Mouse (Mus musculus): Measurements from ENCODE around the gene Gadd45g. TPM values are rescaled to one million over a fixed set of nuclear protein-coding genes. Genes with fewer than 3 reads are reported as not detected.

Gadd45g gene
- polyA plus RNA-seq, 1 experiment from 2014 or later: 41.4 TPM

DNA sequence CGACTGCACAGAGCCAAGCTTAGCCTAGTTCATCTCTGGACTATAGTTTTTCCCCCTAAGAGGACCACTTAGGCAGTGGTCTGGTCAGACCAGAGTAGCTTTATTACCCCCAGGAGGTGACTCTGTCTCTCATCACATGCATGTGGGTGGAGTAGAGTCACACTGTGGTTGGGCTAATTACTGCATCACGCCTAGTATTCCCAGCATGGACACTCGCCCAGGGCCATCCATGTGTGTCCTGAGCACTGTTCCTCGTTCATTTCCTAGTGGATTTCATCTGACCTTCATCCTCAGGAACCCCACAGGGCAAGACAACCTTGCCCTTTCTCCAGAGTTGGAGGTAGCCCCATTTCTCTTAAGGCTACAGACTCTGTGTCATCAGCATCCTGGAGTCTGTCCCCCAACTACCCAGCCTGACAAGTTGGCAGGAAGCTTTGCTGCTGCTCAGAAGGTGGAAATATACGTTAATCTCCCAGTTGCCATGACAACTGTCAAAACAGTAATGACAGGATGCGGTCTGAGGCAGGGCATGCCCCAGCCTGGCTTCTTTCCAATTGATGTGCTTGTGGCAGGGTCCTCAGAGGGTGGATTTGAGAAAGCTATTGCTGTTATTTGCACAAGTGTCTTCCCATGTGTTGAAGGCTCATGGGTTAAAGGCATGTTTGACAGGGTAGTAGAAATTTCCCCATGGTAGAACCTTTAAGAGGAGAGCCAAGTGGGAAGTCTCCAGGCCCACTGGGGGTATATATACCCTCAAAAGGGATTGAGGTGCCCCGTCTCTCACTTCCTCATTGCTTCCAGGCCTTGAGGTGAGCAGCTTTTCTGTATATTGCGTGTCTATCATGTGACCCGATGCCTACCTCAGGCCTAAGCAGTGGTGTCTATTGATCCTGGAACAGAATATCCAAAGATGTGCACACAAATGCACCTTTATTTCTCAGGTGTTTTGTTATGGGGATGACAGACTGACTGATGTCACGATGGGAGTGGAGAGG lies 32.6 kb upstream of the Gadd45g start:
- H3K4me2 ChIP-seq (ENCODE audit: low read length): no peak overlapping the region
- H3K27me3 ChIP-seq (ENCODE audit: control insufficient read depth, insufficient read depth, low read length): no peaks in the 10 kb centered on the region
- WGBS: 55% methylated on average over 10 of the region's 10 CpGs
- no peaks in the 10 kb centered on the region for H3K36me3 ChIP-seq (ENCODE audit: control insufficient read depth, insufficient read depth, low read length)
- no peak overlapping the region for H3K27ac ChIP-seq (replicated peaks in 1 of 2; ENCODE audit: control insufficient read depth in 1 of 2, insufficient read depth in 1 of 2, low read depth in 2 of 2, low read length in 2 of 2)
- H3K4me3 ChIP-seq (ENCODE audit: control insufficient read depth in 1 of 2, insufficient read depth in 1 of 2, low read depth in 1 of 2, low read length in 2 of 2): no peak overlapping the region
- no peaks in the 10 kb centered on the region for H3K9me3 ChIP-seq (ENCODE audit: control insufficient read depth, low read length)
- H3K4me1 ChIP-seq (ENCODE audit: control insufficient read depth in 2 of 2, insufficient read depth in 2 of 2, low read length in 2 of 2): peaks cover 18% of the 10 kb centered on the region in 2 experiments
- H3K9ac ChIP-seq (ENCODE audit: low read length): no peak overlapping the region
- no peak for ATAC-seq (ENCODE audit: insufficient number of reproducible peaks, insufficient read depth, low FRiP score, low read depth)

DNA sequence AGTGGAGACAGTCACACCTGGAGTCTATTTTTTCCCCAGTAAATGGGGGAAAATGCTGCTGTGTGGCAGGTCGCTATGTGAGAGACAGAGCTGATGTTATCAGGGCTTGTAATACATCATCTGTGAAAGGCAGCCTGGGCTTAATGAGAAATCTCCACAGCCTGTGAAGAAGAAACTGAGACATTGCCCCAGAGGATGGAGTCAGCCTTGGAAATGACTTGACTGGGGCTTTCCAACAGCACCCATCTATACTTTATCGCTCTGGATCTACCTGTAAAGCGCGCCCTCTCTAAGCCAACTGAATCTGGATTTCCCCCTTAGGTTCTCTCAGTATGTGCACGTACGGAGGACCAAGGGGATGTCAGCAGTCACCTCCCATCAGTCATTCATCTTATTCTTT lies 31.8 kb upstream of the Gadd45g start:
- Histone ChIP-seq H3K9me3 (ENCODE audit: control insufficient read depth, low read length) (no peaks in the 10 kb centered on the region), H3K27me3 (ENCODE audit: control insufficient read depth, insufficient read depth, low read length) (no peaks in the 10 kb centered on the region), H3K27ac (replicated peaks in 1 of 2; ENCODE audit: control insufficient read depth in 1 of 2, insufficient read depth in 1 of 2, low read depth in 2 of 2, low read length in 2 of 2) (no peak overlapping the region), H3K4me3 (ENCODE audit: control insufficient read depth in 1 of 2, insufficient read depth in 1 of 2, low read depth in 1 of 2, low read length in 2 of 2) (no peak overlapping the region), H3K36me3 (ENCODE audit: control insufficient read depth, insufficient read depth, low read length) (no peaks in the 10 kb centered on the region), H3K9ac (ENCODE audit: low read length) (no peak overlapping the region), H3K4me1 (ENCODE audit: control insufficient read depth in 2 of 2, insufficient read depth in 2 of 2, low read length in 2 of 2) (peaks cover 18 to 19% of the 10 kb centered on the region in 2 experiments), H3K4me2 (ENCODE audit: low read length) (no peak overlapping the region)
- ATAC-seq (ENCODE audit: insufficient number of reproducible peaks, insufficient read depth, low FRiP score, low read depth): no peak
- 87% methylated on average over 6 of the region's 6 CpGs for WGBS

DNA sequence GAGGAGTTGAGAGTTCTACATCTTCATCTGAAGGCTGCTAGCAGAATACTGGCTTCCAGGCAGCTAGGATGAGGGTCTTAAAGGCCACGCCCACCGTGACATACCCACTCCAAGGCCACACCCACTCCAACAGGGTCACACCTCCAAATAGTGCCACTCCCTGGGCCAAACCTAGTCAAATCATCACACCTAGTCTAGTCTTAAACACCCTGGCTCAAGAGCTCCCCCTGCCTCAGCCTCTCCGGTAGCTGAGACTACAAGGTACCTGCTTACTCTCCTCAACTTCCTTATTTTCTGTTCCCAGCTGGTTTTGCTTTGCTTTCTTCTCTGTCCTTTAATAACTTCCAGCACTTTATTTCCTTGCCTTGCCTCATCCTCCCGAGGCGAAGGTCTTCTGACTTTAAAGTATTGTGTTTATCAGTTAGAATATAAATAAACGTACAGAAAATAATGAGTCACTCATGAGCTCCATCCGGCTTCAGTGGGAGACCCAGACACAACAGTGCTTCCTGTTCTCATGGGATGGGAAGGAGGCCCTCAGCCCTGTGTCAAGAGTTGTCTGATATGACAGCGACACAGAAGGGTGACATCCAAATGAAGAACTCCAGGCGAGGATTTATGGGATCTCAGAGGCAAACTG lies 30.5 kb upstream of the Gadd45g start:
- Histone ChIP-seq H3K4me2 (ENCODE audit: low read length) (no peak overlapping the region), H3K4me1 (ENCODE audit: control insufficient read depth in 2 of 2, insufficient read depth in 2 of 2, low read length in 2 of 2) (peaks cover 18 to 19% of the 10 kb centered on the region in 2 experiments), H3K36me3 (ENCODE audit: control insufficient read depth, insufficient read depth, low read length) (no peaks in the 10 kb centered on the region), H3K4me3 (ENCODE audit: control insufficient read depth in 1 of 2, insufficient read depth in 1 of 2, low read depth in 1 of 2, low read length in 2 of 2) (no peak overlapping the region), H3K27ac (replicated peaks in 1 of 2; ENCODE audit: control insufficient read depth in 1 of 2, insufficient read depth in 1 of 2, low read depth in 2 of 2, low read length in 2 of 2) (peak overlapping the region; percentile 41 to 74), H3K27me3 (ENCODE audit: control insufficient read depth, insufficient read depth, low read length) (no peaks in the 10 kb centered on the region), H3K9ac (ENCODE audit: low read length) (no peak overlapping the region), H3K9me3 (ENCODE audit: control insufficient read depth, low read length) (no peaks in the 10 kb centered on the region)
- peak; percentile 47; the same call in 1 of the 2 replicates for ATAC-seq (ENCODE audit: insufficient number of reproducible peaks, insufficient read depth, low FRiP score, low read depth)
- 58% methylated on average over 9 of the region's 9 CpGs for WGBS

DNA sequence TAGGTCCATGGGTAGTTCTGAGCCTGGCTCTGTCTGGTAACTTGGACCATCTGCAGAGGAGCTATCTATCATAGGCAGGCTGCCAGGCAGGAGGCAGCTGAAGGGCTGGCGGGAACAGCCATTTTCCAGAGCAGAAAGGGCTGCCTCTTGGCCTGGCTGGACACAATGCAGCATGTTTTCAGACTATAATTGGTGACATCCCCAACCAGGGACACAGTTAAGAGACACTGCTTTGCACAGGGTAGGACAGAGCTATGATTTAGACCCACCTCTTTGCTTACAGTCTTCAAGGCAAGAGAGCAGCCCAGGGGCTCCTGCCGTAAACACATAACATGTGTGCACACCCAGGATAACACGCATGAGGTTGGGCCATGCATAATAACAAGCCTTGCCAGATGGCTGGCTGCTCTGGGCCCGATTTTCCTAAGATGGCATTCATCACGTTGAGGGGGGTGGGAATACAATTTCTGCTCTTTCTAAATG lies 29.9 kb upstream of the Gadd45g start:
- peak; percentile 51; the same call in 1 of the 2 replicates for ATAC-seq (ENCODE audit: insufficient number of reproducible peaks, insufficient read depth, low FRiP score, low read depth)
- Histone ChIP-seq H3K9ac (ENCODE audit: low read length) (no peak overlapping the region), H3K9me3 (ENCODE audit: control insufficient read depth, low read length) (no peaks in the 10 kb centered on the region), H3K4me1 (ENCODE audit: control insufficient read depth in 2 of 2, insufficient read depth in 2 of 2, low read length in 2 of 2) (peaks cover 18 to 19% of the 10 kb centered on the region in 2 experiments), H3K4me3 (ENCODE audit: control insufficient read depth in 1 of 2, insufficient read depth in 1 of 2, low read depth in 1 of 2, low read length in 2 of 2) (no peak overlapping the region), H3K27me3 (ENCODE audit: control insufficient read depth, insufficient read depth, low read length) (no peaks in the 10 kb centered on the region), H3K4me2 (ENCODE audit: low read length) (no peak overlapping the region), H3K36me3 (ENCODE audit: control insufficient read depth, insufficient read depth, low read length) (no peaks in the 10 kb centered on the region), H3K27ac (replicated peaks in 1 of 2; ENCODE audit: control insufficient read depth in 1 of 2, insufficient read depth in 1 of 2, low read depth in 2 of 2, low read length in 2 of 2) (peak overlapping the region; percentile 41 to 74)
- WGBS: 64% methylated on average over 5 of the region's 5 CpGs

DNA sequence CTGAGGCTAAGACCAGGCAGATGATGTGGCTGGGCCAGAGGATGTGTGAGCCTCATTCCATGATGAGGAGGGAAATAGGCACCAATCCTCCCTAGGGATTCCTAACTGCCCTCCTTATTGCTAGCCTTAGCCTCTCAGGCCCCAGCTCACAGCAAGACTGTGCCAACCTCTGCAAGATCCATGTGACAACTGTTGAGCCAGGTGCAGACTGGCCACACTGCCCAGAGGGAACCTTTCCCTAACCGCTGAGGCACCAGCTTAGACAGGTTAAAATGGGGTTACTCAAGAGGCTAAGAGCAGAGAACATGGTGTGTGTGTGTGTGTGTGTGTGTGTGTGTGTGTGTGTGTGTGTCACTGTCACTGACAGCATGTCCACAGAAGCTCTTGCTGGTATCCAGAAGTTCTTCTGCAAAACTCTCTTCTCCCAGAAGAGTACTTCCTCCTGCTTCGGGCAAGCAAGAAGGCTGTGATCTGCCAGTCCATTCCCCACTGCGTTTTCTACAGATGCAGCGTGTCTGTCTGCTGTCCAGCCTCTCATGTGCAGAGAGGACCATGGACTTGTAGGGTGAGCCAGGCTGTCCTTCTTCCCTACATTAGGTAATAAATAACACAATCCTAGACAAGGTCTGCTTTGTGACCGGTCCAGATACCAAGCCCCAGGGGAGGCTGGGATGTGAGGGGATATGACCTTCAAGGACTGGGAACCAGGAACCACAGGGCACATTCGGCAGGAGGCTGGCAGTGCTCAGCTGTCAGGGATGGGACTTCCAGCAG lies 28.1 kb upstream of the Gadd45g start:
- H3K4me2 ChIP-seq (ENCODE audit: low read length): no peak overlapping the region
- no peaks in the 10 kb centered on the region for H3K36me3 ChIP-seq (ENCODE audit: control insufficient read depth, insufficient read depth, low read length)
- no peak overlapping the region for H3K27ac ChIP-seq (replicated peaks in 1 of 2; ENCODE audit: control insufficient read depth in 1 of 2, insufficient read depth in 1 of 2, low read depth in 2 of 2, low read length in 2 of 2)
- WGBS: 40% methylated on average over 6 of the region's 6 CpGs
- H3K4me3 ChIP-seq (ENCODE audit: control insufficient read depth in 1 of 2, insufficient read depth in 1 of 2, low read depth in 1 of 2, low read length in 2 of 2): no peak overlapping the region
- ATAC-seq (ENCODE audit: insufficient number of reproducible peaks, insufficient read depth, low FRiP score, low read depth): no peak
- H3K9me3 ChIP-seq (ENCODE audit: control insufficient read depth, low read length): no peaks in the 10 kb centered on the region
- no peaks in the 10 kb centered on the region for H3K27me3 ChIP-seq (ENCODE audit: control insufficient read depth, insufficient read depth, low read length)
- H3K4me1 ChIP-seq (ENCODE audit: control insufficient read depth in 2 of 2, insufficient read depth in 2 of 2, low read length in 2 of 2): peaks cover 18 to 19% of the 10 kb centered on the region in 2 experiments
- no peak overlapping the region for H3K9ac ChIP-seq (ENCODE audit: low read length)

DNA sequence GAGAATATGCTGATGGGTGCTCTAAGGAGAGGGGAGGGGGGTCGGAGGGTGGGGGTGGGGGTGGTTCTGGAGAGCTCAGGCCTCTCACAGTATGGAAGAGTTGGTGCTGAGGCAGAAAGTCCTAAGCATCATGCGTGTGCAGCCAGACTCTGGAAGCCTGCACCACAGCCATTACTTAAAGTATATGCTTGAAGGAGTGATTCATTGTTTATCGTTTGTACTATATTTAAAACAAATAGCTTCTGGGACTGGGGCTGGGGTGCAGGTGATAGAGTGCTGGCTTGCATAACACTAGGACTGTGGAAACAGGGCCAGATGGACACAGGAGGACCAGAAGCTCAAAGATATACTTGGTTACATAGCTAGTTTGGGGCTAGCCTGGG lies 27.5 kb upstream of the Gadd45g start:
- Histone ChIP-seq H3K9me3 (ENCODE audit: control insufficient read depth, low read length) (no peaks in the 10 kb centered on the region), H3K4me2 (ENCODE audit: low read length) (no peak overlapping the region), H3K27me3 (ENCODE audit: control insufficient read depth, insufficient read depth, low read length) (no peaks in the 10 kb centered on the region), H3K4me1 (ENCODE audit: control insufficient read depth in 2 of 2, insufficient read depth in 2 of 2, low read length in 2 of 2) (peaks cover 14 to 15% of the 10 kb centered on the region in 2 experiments), H3K27ac (replicated peaks in 1 of 2; ENCODE audit: control insufficient read depth in 1 of 2, insufficient read depth in 1 of 2, low read depth in 2 of 2, low read length in 2 of 2) (no peak overlapping the region), H3K4me3 (ENCODE audit: control insufficient read depth in 1 of 2, insufficient read depth in 1 of 2, low read depth in 1 of 2, low read length in 2 of 2) (no peak overlapping the region), H3K9ac (ENCODE audit: low read length) (no peak overlapping the region), H3K36me3 (ENCODE audit: control insufficient read depth, insufficient read depth, low read length) (no peaks in the 10 kb centered on the region)
- WGBS: 63% methylated on average over 3 of the region's 3 CpGs
- no peak for ATAC-seq (ENCODE audit: insufficient number of reproducible peaks, insufficient read depth, low FRiP score, low read depth)

DNA sequence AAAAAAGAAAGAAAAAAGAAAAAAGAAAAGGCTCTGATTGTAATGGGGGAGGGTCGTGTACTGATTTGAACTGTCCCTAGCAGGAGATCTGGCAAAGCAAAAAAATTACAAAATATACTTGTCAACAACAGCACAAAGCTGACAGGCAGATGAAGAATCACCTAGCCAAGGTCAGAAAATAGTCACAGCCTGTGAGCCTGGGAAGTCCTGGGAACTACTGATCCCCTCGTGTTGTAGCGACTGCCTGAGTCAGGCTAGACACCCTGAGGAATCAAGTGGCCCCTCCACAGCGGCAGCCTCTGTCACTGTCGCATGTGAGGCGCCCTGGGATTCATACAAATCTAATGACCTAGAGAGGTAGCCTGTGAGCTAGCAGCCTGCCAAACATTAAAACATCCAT lies 27.1 kb upstream of the Gadd45g start:
- no peak for ATAC-seq (ENCODE audit: insufficient number of reproducible peaks, insufficient read depth, low FRiP score, low read depth)
- no peaks in the 10 kb centered on the region for H3K36me3 ChIP-seq (ENCODE audit: control insufficient read depth, insufficient read depth, low read length)
- no peaks in the 10 kb centered on the region for H3K27me3 ChIP-seq (ENCODE audit: control insufficient read depth, insufficient read depth, low read length)
- no peak overlapping the region for H3K27ac ChIP-seq (replicated peaks in 1 of 2; ENCODE audit: control insufficient read depth in 1 of 2, insufficient read depth in 1 of 2, low read depth in 2 of 2, low read length in 2 of 2)
- H3K9ac ChIP-seq (ENCODE audit: low read length): no peak overlapping the region
- peaks cover 13 to 14% of the 10 kb centered on the region in 2 experiments; a peak in 3 of 4 replicates for H3K4me1 ChIP-seq (ENCODE audit: control insufficient read depth in 2 of 2, insufficient read depth in 2 of 2, low read length in 2 of 2)
- H3K4me2 ChIP-seq (ENCODE audit: low read length): no peak overlapping the region
- H3K9me3 ChIP-seq (ENCODE audit: control insufficient read depth, low read length): no peaks in the 10 kb centered on the region
- WGBS: 58% methylated on average over 6 of the region's 6 CpGs
- no peak overlapping the region for H3K4me3 ChIP-seq (ENCODE audit: control insufficient read depth in 1 of 2, insufficient read depth in 1 of 2, low read depth in 1 of 2, low read length in 2 of 2)

Data from heart, embryonic 14.5 days (tissue).